Mouse (Mus musculus) embryonic fibroblast, embryonic 13.5 days (primary cell): Measurements from ENCODE around the gene Ppp1r16b. TPM values are rescaled to one million over a fixed set of nuclear protein-coding genes. Genes with fewer than 3 reads are reported as not detected.

ENCODE experiments used
- H3K27ac ChIP-seq: 2 replicates; pipeline ENCODE4 v1.5.1; 2012; ENCODE audit warnings: low read length, control low read depth, inconsistent platforms; ENCODE audit not compliant: insufficient read depth
- H3K4me1 ChIP-seq: 2 replicates; pipeline ENCODE4 v1.6.1; 2011; ENCODE audit warnings: low read length; ENCODE audit not compliant: control insufficient read depth, insufficient read depth
- H3K4me3 ChIP-seq: 2 replicates; pipeline ENCODE4 v1.5.1; 2011; ENCODE audit warnings: mild to moderate bottlenecking, control low read depth, low read length; ENCODE audit not compliant: insufficient read depth
- CTCF ChIP-seq: IDR thresholded peaks from 2 replicates; pipeline ENCODE4 v1.5.1; 2011; ENCODE audit warnings: mild to moderate bottlenecking, control low read depth, low read length, moderate library complexity, borderline replicate concordance; ENCODE audit not compliant: insufficient read depth
- POLR2A ChIP-seq: IDR thresholded peaks from 2 replicates; pipeline ENCODE4 v1.6.1; 2011; ENCODE audit warnings: low read depth, mild to moderate bottlenecking, control low read depth, low read length, moderate library complexity
- polyA plus RNA-seq: library from polyadenylated mRNA; stranded (reverse); fragments of >200 nt; gene quantifications from 2 replicates; pipeline ENCODE4 v1.2.4, GENCODE M21; 2011; ENCODE audit warnings: low read depth; ENCODE audit not compliant: missing spikeins, insufficient read length

Gene Ppp1r16b
- polyA plus RNA-seq, 1 experiment = 0.09 TPM

DNA sequence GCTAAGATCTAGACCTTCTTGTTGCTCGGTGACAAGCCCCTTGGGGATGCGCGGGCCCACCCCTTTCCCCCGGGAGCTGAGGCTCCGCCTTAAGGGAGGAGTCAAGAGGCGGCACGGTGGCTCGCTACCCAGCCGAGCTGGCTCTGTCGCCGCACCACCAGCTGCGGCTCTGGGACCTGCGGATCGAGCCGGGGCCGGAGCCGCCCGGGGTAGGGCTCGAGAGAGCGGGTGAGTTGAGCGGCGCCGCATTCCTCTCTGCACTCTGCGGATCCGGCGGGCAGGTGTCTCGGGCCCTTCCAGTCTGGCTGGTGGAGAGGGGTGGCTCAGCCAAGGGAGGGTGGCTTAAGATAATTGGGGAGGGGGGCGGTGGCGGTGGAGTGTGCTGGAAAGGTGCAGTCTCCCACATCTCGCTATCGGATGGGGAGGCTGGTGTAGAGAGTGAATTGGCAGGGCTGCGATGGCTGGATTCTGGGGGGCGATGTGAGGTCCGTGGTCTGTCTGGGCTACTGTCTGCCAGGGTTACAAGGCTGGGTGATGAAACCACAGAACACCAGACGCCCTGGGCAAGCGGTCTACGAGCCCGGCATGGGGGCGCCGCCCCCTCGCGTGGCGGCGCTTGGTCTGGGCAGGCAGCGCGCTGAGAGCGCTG, 1.9 kb downstream of the Ppp1r16b start:
- no peaks in the 10 kb centered on the region; the same call in 1 of the 2 replicates for H3K4me1 ChIP-seq

DNA sequence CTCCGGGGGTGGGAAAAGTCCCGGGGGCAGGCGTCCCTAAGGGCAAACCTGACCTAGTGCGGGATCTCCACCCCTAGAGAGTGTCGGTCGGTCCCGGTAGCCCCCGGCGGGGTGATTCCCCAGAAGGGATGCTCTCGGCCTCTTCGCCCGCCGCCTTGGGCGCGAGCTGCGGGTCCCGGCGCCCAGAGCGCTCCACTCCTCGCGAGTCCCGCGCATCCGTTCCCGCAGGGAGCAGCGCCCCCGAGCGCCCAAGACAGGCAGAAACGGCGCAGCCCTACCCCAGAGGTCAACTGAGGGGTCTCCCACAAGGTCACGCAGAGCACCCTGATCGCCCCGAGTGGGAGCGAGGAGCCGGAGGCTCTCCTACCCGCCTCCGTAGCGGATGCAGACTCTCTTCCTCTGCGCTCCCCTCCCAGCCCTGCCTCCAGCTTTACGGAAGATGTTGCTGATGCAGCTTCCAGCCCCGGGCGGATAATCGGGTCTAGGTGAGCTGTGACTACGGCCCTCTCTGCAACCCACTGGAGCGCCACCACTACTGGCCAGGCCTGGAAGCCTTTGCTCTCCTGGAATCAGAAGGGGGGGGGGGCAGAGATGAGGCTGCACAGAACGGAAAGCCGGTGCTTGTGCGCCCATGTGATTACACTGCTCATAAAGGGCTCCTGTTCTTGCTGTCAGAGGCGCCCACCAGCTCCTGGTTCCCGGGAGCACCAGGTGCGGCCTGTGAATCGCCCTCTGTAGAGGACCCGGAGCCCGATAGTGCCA, 2.7 kb downstream of the Ppp1r16b start:
- no peaks in the 10 kb centered on the region; the same call in 1 of the 2 replicates for H3K4me1 ChIP-seq
- H3K4me3 ChIP-seq = peak overlapping the region; percentile 37
- H3K27ac ChIP-seq = no peak overlapping the region
- TF ChIP-seq CTCF (no peak), POLR2A (no peak)

More for the DNA sequence above, 1.9 kb downstream of the Ppp1r16b start:
- Histone ChIP-seq H3K27ac (no peak overlapping the region), H3K4me3 (peak overlapping the region; percentile 37)
- TF ChIP-seq CTCF = no peak
- no peak for TF ChIP-seq POLR2A

DNA sequence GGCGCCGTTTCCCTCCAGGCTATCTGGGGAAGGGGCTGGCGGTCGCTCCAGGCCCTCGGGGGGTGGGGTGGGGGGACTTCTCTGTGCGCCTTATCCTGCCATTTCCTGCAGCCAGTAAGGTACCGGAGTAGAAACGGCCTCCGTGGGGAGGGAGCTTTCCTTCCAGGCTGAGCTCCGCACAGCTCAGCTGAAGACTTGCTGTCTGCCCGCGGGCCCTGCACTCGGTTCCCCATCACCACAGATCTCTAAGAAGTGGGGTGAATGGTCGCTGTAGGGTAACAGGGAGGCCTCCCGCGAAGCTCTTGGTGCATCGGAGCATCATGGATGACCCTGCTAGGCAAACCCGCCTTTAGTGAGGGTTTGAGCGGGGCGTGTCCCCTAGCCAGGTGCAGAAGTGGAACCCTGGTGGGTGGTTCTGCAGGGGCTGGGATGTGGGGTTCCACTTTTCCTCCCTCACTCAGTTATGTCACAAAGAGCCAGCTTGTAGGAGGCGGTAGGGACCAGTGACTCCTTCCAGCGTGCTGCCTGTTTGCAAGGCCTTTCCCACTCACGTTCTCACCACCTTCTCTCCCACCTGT, 3.3 kb downstream of the Ppp1r16b start:
- Histone ChIP-seq H3K4me1 (no peaks in the 10 kb centered on the region; the same call in 1 of the 2 replicates), H3K4me3 (peak overlapping the region; percentile 37; the same call in 1 of the 2 replicates), H3K27ac (no peak overlapping the region)
- TF ChIP-seq POLR2A = no peak
- no peak for TF ChIP-seq CTCF

DNA sequence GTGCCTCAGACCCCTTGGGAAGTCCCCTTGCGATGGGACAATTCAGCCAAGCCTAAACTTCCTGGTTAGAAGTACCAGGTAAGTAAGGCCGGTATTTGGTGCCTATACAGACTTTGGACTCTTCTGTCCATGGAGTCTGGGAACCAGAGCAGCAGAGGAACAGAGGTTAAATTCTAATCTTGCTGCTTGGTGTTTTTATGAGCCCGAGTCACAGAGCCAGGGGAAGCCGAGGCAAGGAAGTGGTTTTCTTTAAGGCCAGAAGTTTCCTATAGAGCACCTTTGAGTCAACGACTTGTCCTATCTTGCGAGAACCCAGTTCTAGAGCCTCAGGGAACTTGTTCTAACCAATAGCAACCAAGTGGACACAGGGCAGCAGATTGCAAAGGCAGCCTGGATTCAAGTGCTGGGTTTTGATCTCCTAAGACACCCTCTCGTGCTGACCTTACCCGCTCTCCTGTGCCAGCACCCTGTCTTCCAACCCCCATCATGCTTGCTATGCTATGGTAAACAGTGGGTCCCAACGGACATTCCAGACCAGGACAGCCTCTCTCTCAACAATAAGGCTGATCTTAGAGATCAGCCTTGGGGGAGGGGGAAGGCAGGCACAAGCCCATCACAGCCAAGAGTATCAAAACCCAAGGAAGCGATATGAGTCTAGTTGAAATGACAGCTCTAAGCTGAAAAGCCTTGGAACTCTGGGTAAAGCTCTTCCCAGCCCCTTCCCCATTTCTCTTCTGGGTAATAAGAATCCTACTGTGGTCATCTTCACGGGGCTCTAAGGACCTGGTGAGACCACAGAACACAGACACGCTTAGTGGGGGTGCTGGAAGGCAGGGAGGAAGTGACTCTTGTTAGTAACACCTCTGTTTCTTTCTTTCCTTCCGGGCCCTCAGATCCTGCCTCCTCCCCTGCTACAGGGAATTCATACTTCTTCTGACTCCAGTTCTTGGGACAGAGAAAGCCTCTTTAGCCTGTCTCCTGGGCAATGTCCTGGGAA, 4.3 kb downstream of the Ppp1r16b start:
- Histone ChIP-seq H3K27ac (no peak overlapping the region), H3K4me3 (no peak overlapping the region), H3K4me1 (no peaks in the 10 kb centered on the region; the same call in 1 of the 2 replicates)
- no peak for TF ChIP-seq CTCF
- no peak for TF ChIP-seq POLR2A

DNA sequence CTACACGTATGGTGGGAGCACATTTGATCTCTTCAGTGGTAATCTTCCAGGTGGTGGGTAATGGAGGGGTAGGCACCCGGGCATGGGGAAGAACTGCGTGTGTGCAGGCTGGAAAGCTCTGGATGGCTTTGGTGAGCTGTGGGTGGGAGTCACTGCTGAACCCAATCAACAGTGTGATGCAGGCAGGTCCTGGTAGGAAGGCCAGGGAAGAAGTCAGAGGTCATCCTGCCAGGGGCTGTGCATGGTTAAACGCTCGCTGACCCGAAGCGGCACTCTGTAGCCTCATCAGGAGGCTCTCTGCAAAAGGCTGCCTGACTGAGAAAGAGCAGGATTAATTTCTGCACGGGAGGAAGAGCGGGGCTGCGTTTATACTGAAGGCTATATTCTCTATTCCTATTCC, 5.4 kb downstream of the Ppp1r16b start:
- no peak overlapping the region for H3K27ac ChIP-seq
- H3K4me3 ChIP-seq = no peak overlapping the region
- H3K4me1 ChIP-seq = no peaks in the 10 kb centered on the region; the same call in 1 of the 2 replicates
- TF ChIP-seq POLR2A = no peak
- no peak for TF ChIP-seq CTCF

DNA sequence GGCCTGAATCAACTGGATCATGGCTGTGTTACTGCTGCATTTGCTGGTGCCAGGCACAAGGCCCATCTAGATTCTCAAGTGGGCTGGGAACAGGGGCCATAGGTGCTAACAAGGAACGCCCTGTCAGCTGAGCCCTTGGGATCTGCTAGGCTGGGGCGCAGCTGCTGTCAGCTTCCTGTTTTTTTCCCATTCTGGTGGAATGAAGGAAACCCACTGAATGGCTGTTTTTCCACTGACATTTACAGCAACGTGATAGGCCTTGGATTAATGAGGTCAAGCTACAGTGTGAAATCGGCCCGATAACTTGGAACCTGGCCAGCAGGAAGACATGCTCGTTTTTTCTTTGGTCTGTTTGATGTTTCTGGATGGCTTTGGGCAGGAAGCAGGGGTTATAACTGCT, 7.6 kb downstream of the Ppp1r16b start:
- no peak overlapping the region for H3K27ac ChIP-seq
- H3K4me3 ChIP-seq = no peak overlapping the region
- no peak for TF ChIP-seq POLR2A
- TF ChIP-seq CTCF = no peak
- H3K4me1 ChIP-seq = no peaks in the 10 kb centered on the region

DNA sequence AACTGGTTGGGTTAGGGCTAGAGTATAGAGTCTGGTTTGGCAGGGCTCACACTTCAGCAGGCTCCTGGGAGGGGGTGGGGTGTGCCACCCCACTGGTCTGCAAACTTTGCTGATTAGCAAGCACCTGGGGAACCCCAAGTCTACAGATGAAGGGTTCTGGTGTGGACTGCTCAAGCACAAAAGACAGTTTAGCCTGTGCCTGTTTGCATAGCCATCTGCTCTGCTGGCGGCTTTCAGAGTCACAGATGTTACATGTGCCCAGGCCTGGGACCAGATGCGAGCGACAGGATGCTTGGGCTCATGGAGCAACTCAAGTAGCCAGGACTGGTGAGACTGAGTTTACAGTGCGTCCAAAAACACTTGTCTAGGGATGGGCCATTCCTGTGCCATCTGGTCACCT, 8.3 kb downstream of the Ppp1r16b start:
- TF ChIP-seq POLR2A = no peak
- no peak for TF ChIP-seq CTCF
- Histone ChIP-seq H3K4me1 (no peaks in the 10 kb centered on the region), H3K27ac (no peak overlapping the region), H3K4me3 (no peak overlapping the region)

DNA sequence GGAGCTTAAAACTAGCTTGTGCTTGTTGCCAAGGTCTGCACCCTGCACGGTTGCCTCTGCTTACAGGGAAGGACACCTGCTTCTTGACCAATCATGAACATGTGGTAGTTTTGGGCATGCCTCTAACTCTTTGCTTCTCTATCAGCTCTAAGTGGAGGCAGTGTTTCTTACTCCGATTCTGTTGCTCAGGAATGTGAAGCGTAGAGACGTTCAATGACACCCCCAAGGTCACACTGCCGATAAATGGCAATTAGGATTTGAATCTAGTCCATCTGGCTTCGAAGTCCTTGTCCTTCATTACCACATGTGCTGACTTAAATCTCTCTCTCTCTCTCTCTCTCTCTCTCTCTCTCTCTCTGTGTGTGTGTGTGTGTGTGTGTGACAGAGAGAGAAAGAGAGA, 8.9 kb downstream of the Ppp1r16b start:
- Histone ChIP-seq H3K4me1 (no peaks in the 10 kb centered on the region), H3K27ac (no peak overlapping the region), H3K4me3 (no peak overlapping the region)
- TF ChIP-seq POLR2A (no peak), CTCF (no peak)

DNA sequence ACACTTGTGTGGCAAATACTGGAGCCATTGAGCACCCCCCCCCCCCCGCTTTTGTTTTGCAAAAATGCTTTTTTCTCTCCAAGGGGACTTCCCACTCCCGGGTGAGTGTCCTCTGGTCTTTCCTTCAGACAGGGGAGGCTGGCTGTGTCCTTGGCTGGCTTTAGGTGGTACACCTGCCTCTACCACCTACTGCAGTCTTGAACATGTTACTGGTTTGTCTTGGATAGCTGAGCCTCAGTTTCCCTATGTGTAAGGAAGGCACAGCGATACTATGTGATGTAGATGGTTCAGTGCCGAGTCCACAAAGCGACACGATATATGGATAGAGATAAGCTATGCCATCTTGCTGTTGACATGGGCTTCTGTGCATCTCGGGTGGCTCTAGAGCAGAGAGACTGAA, 9.6 kb downstream of the Ppp1r16b start:
- Histone ChIP-seq H3K4me1 (no peaks in the 10 kb centered on the region), H3K4me3 (no peak overlapping the region), H3K27ac (no peak overlapping the region)
- TF ChIP-seq CTCF (no peak), POLR2A (no peak)
